ENCODE assay signal across 30 mouse cellular contexts in genomic region chr12:111329281-111329680, GRCm38 (mm10). TPM values are rescaled to one million over a fixed set of nuclear protein-coding genes. Genes with fewer than 3 reads are reported as not detected.
A peak's percentile ranks its signal among the peaks of the same experiment; 100 is the strongest.
DNase-seq lines count a peak whose midpoint lies in the region; ATAC-seq and TF ChIP-seq lines count a peak whose summit lies in the region.
"Had no signal": no experiment of that assay in that cellular context is flagged by ENCODE, and none has a peak within 500 bp of the region (broad histone marks: within the 10 kb centered on the region; RNA-seq: fewer than 3 reads in every experiment).

No protein-coding gene starts in this region.

- H3K4me1 ChIP-seq in kidney, adult 2 months (ENCODE audit: control insufficient read depth, insufficient read depth, low read length), result peaks cover 6% of the 10 kb centered on the region; the same call in 1 of the 2 replicates
- H3K4me1 ChIP-seq in kidney, embryonic 14.5 days (ENCODE audit: control insufficient read depth, insufficient read depth, low read length), result no peaks in the 10 kb centered on the region
- no peaks in the 10 kb centered on the region for H3K4me1 ChIP-seq in kidney, embryonic 16.5 days (ENCODE audit: insufficient read depth, low read length)
- H3K4me1 ChIP-seq: forebrain, embryonic 12.5 days; heart, embryonic 10.5 days; heart, embryonic 13.5 days had no signal

- ATAC-seq in kidney, embryonic 14.5 days (ENCODE audit: low FRiP score, low TSS enrichment), result no peak
- no peak for ATAC-seq in kidney, embryonic 16.5 days (ENCODE audit: low FRiP score, low TSS enrichment)
- no peak for ATAC-seq in CD4-positive, CD25-positive, alpha-beta regulatory T cell, adult 4 months
- ATAC-seq: forebrain, embryonic 15.5 days; Patski had no signal

- no peaks in the 10 kb centered on the region for H3K27me3 ChIP-seq in kidney, adult 2 months (replicated peaks; ENCODE audit: control insufficient read depth, insufficient read depth, low read length)
- no peaks in the 10 kb centered on the region for H3K27me3 ChIP-seq in kidney, embryonic 14.5 days (ENCODE audit: control insufficient read depth, insufficient read depth, low read length)
- H3K27me3 ChIP-seq in kidney, embryonic 16.5 days (ENCODE audit: insufficient read depth, low read length), result no peaks in the 10 kb centered on the region
- H3K27me3 ChIP-seq: CH12.LX; embryonic facial prominence, embryonic 13.5 days; forebrain, embryonic 12.5 days; forebrain, embryonic 15.5 days; heart, embryonic 13.5 days; Patski had no signal

- TF ChIP-seq POLR2A in kidney, adult 2 months (IDR thresholded peaks at IDR 0.05; ENCODE audit: low read depth, low read length), result no peak

- DNase-seq in cerebellum, adult 9-11 months, result peak; percentile 17
- DNase-seq in cerebellum, postnatal 14 days, result no peak
- DNase-seq in kidney, adult 2 months, result peak; percentile 74
- peak; percentile 45 to 75 for DNase-seq in kidney, postnatal 25 days
- peak; percentile 68 to 69 for DNase-seq in kidney, postnatal 36 days
- DNase-seq: adrenal gland, postnatal 10 days; adrenal gland, postnatal 36 days; cerebellum, adult 18-20 months; cerebellum, adult 9-10 months; cerebellum, postnatal 36 days; embryo, embryonic 11 days; gastrocnemius, postnatal 10 days; gastrocnemius, postnatal 36 days; heart, adult 2 months; heart, postnatal 14 days; heart, postnatal 4 days had no signal

- no peak overlapping the region for H3K4me2 ChIP-seq in kidney, embryonic 14.5 days (replicated peaks; ENCODE audit: low read depth, low read length)
- no peak overlapping the region for H3K4me2 ChIP-seq in kidney, embryonic 16.5 days (replicated peaks; ENCODE audit: low read depth, low read length)
- H3K4me2 ChIP-seq: embryonic facial prominence, embryonic 13.5 days; forebrain, embryonic 12.5 days; forebrain, embryonic 15.5 days; heart, embryonic 13.5 days; hindbrain, embryonic 14.5 days had no signal

- 69% methylated on average over 15 of the region's 15 CpGs for WGBS in kidney, adult 2 months
- WGBS in kidney, embryonic 14.5 days, result 95% methylated on average over 15 of the region's 15 CpGs
- 90% methylated on average over 15 of the region's 15 CpGs for WGBS in kidney, embryonic 16.5 days

- no peak for TF ChIP-seq CTCF in kidney, adult 2 months (conservative IDR thresholded peaks at IDR 0.05; ENCODE audit: insufficient read depth, insufficient read length, low read depth, low read length)

- no peak overlapping the region for H3K27ac ChIP-seq in kidney, adult 2 months (ENCODE audit: insufficient read depth, low read depth, low read length)
- no peak overlapping the region for H3K27ac ChIP-seq in kidney, embryonic 14.5 days (ENCODE audit: low read depth, low read length)
- no peak overlapping the region for H3K27ac ChIP-seq in kidney, embryonic 16.5 days (ENCODE audit: low read length)
- H3K27ac ChIP-seq: embryonic facial prominence, embryonic 10.5 days; embryonic facial prominence, embryonic 13.5 days; forebrain, embryonic 12.5 days; forebrain, embryonic 15.5 days; heart, adult 2 months; heart, embryonic 10.5 days; heart, embryonic 13.5 days; hindbrain, embryonic 14.5 days had no signal

- H3K36me3 ChIP-seq in kidney, adult 2 months (ENCODE audit: control insufficient read depth, insufficient read depth, low read length), result no peaks in the 10 kb centered on the region
- H3K36me3 ChIP-seq in kidney, embryonic 14.5 days (ENCODE audit: control insufficient read depth, insufficient read depth, low read length), result peaks cover 73% of the 10 kb centered on the region
- H3K36me3 ChIP-seq in kidney, embryonic 16.5 days (ENCODE audit: insufficient read depth, low read length), result peaks cover 42% of the 10 kb centered on the region
- H3K36me3 ChIP-seq: G1E had no signal

- no peaks in the 10 kb centered on the region for H3K9me3 ChIP-seq in kidney, embryonic 14.5 days (ENCODE audit: control insufficient read depth, low read length)
- H3K9me3 ChIP-seq in kidney, embryonic 16.5 days (ENCODE audit: low read length), result no peaks in the 10 kb centered on the region
- H3K9me3 ChIP-seq: embryonic facial prominence, embryonic 10.5 days; embryonic facial prominence, embryonic 13.5 days; forebrain, embryonic 12.5 days; forebrain, embryonic 15.5 days; G1E; heart, embryonic 10.5 days; heart, embryonic 13.5 days had no signal

- H3K4me3 ChIP-seq in kidney, adult 2 months (ENCODE audit: insufficient read depth, low read depth, low read length), result no peak overlapping the region
- H3K4me3 ChIP-seq in kidney, embryonic 14.5 days (ENCODE audit: low read length), result no peak overlapping the region
- H3K4me3 ChIP-seq in kidney, embryonic 16.5 days (ENCODE audit: low read length), result no peak overlapping the region
- H3K4me3 ChIP-seq: embryonic facial prominence, embryonic 10.5 days; embryonic facial prominence, embryonic 13.5 days; erythroblast, embryonic 14.5 days; forebrain, embryonic 12.5 days; forebrain, embryonic 15.5 days; heart, adult 2 months; heart, embryonic 10.5 days; heart, embryonic 13.5 days had no signal

- H3K9ac ChIP-seq in kidney, embryonic 14.5 days (ENCODE audit: low read depth, low read length), result no peak overlapping the region
- H3K9ac ChIP-seq in kidney, embryonic 16.5 days (replicated peaks; ENCODE audit: low read length), result no peak overlapping the region
- H3K9ac ChIP-seq: embryonic facial prominence, embryonic 13.5 days; forebrain, embryonic 12.5 days; forebrain, embryonic 15.5 days; heart, embryonic 13.5 days; hindbrain, embryonic 14.5 days had no signal

RNA-seq across cellular contexts. Expression of gene Cdc42bpb, which starts 48.2 kb away (rescaled TPM):
- polyA plus RNA-seq in kidney, adult 2 months (2012; rRNA removed), result 164 and 208 TPM in 2 replicates
- polyA plus RNA-seq in kidney, embryonic 14.5 days (2014; fragmentation: Nextera tagmentation; extraction: Ambion mirVana), result 43.4 and 44.3 TPM in 2 replicates
- 40.6 and 45.2 TPM in 2 replicates for polyA plus RNA-seq in kidney, embryonic 16.5 days (2015; fragmentation: Nextera tagmentation; extraction: Ambion mirVana)
- under 1 TPM; 0.32 to 0.43 TPM for polyA plus RNA-seq in CD4-positive, CD25-positive, alpha-beta regulatory T cell, adult 4 months (2017; shearing (Covaris generic))
- polyA plus RNA-seq: G1E had no signal

RNA-seq across cellular contexts. Expression of gene Amn, which starts 58.4 kb away (rescaled TPM):
- 194 and 273 TPM in 2 replicates for polyA plus RNA-seq in kidney, adult 2 months (2012; rRNA removed)
- polyA plus RNA-seq in kidney, embryonic 14.5 days (2014; fragmentation: Nextera tagmentation; extraction: Ambion mirVana), result 7.8 and 14.5 TPM in 2 replicates
- polyA plus RNA-seq in kidney, embryonic 16.5 days (2015; fragmentation: Nextera tagmentation; extraction: Ambion mirVana), result 70.7 and 87.7 TPM in 2 replicates
- polyA plus RNA-seq in CD4-positive, CD25-positive, alpha-beta regulatory T cell, adult 4 months (2017; shearing (Covaris generic)), result not detected
- polyA plus RNA-seq: heart, adult 2 months had no signal

Comparison
In these comparisons a context has a peak if more than half of its experiments do, and no peak if none do; other contexts are left out.
1. DNase-seq: peak in cerebellum, adult 9-11 months (single experiment), kidney, adult 2 months (single experiment), kidney, postnatal 25 days (2 of 2) and kidney, postnatal 36 days (2 of 2); none in cerebellum, postnatal 14 days (0 of 2).
2. RNA of gene Cdc42bpb, which starts 48.2 kb away (polyA plus RNA-seq): 164 to 208 TPM in kidney, adult 2 months, 43.4 to 44.3 TPM in kidney, embryonic 14.5 days and 40.6 to 45.2 TPM in kidney, embryonic 16.5 days; 0.32 to 0.43 TPM in CD4-positive, CD25-positive, alpha-beta regulatory T cell, adult 4 months; every median in the first group is over 10 times any median in the second.